Mouse (Mus musculus): ENCODE measurements at regions not wholly inside any gene's neighbourhood (a gene's known extent, or its start where the extent isn't known, plus 50 kb on each side); places are given as distances from the start of the nearest gene placed in this dataset.

DNA sequence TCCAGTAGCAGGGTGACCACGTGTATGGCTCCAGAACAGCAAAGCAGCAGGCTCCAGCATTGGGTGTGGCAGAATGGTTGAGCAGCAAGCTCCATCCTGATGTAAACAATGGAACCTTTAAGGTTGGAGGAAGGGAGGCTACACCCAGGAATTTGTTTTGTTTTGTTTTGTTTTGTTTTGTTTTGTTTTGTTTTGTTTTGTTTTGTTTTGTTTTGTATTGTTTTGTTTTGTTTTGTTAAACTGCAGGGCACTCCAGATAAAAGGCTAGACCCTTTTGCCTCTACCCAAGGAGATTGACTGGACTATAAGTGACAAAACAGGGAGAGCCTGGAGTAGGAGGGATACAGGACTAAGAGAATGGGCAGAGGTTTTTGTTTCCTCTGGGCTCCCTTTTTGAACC lies 647.5 kb downstream of the Kcnj3 start:
- no peak for ATAC-seq
- no peak overlapping the region for H3K4me2 ChIP-seq (ENCODE audit: low read length)
- H3K9ac ChIP-seq (ENCODE audit: low read length) = no peak overlapping the region
- no peak for DNase-seq (ENCODE audit: low spot score)
- H3K4me3 ChIP-seq (ENCODE audit: low read depth, low read length) = no peak overlapping the region
- no peak overlapping the region for H3K27ac ChIP-seq (ENCODE audit: low read depth, low read length)
- H3K4me1 ChIP-seq (ENCODE audit: control insufficient read depth, insufficient read depth, low read length) = no peaks in the 10 kb centered on the region
- H3K36me3 ChIP-seq (ENCODE audit: control insufficient read depth, insufficient read depth, low read length) = no peaks in the 10 kb centered on the region
- no peaks in the 10 kb centered on the region for H3K9me3 ChIP-seq (replicated peaks; ENCODE audit: control insufficient read depth, low read length)
- H3K27me3 ChIP-seq (replicated peaks; ENCODE audit: control insufficient read depth, insufficient read depth, low read length) = no peaks in the 10 kb centered on the region
- WGBS = 52% methylated on average over 1 of the region's 1 CpGs

DNA sequence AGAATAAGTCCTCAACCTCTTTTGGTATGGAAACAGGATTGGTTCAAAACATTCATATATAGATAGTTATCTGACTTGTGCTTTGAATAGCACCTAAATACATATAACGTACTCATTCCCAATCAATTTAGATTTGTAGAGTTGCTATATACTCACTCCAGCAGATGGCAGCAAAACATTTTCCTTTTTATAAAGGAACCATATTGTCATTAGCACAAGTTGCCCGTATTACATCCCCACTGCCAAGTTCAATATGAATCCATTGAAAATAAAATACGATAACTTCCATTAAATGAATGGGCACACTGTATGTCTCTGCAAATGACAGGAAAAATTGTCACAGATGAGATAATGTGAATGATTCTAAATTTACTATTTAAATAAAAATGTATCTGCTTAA lies 673.8 kb downstream of the Kcnj3 start:
- H3K4me1 ChIP-seq (ENCODE audit: control insufficient read depth, insufficient read depth, low read length) = no peaks in the 10 kb centered on the region
- H3K36me3 ChIP-seq (ENCODE audit: control insufficient read depth, insufficient read depth, low read length) = no peaks in the 10 kb centered on the region
- peak; percentile 31; the same call in 1 of the 2 replicates for ATAC-seq
- no peaks in the 10 kb centered on the region for H3K27me3 ChIP-seq (replicated peaks; ENCODE audit: control insufficient read depth, insufficient read depth, low read length)
- no peaks in the 10 kb centered on the region for H3K9me3 ChIP-seq (replicated peaks; ENCODE audit: control insufficient read depth, low read length)
- no peak overlapping the region for H3K4me3 ChIP-seq (ENCODE audit: low read depth, low read length)
- 46% methylated on average over 3 of the region's 3 CpGs for WGBS
- peak; percentile 88 for DNase-seq (ENCODE audit: low spot score)
- H3K9ac ChIP-seq (ENCODE audit: low read length) = no peak overlapping the region
- H3K27ac ChIP-seq (ENCODE audit: low read depth, low read length) = no peak overlapping the region
- no peak overlapping the region for H3K4me2 ChIP-seq (ENCODE audit: low read length)

DNA sequence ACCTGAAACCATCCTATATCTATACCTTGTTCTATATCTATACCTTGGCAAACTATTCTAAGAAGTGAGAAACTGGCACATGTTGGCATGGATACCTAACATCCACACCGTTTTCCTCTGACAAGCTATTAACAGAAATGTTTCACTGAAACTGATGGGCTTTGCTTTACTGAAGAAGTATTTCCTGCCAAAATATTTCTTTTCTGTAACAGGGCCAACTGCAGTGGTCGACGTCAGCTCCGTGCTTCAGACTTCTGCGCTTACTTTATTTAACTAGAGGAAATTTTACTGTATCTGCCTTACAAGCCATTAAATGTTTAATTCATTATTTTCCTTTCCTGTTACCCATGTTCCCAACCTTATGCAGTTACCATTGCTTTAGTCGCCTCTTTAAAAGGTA lies 674.2 kb downstream of the Kcnj3 start:
- Histone ChIP-seq H3K4me2 (ENCODE audit: low read length) (no peak overlapping the region), H3K36me3 (ENCODE audit: control insufficient read depth, insufficient read depth, low read length) (no peaks in the 10 kb centered on the region), H3K9ac (ENCODE audit: low read length) (no peak overlapping the region), H3K27ac (ENCODE audit: low read depth, low read length) (no peak overlapping the region), H3K4me1 (ENCODE audit: control insufficient read depth, insufficient read depth, low read length) (no peaks in the 10 kb centered on the region), H3K4me3 (ENCODE audit: low read depth, low read length) (no peak overlapping the region), H3K9me3 (replicated peaks; ENCODE audit: control insufficient read depth, low read length) (no peaks in the 10 kb centered on the region), H3K27me3 (replicated peaks; ENCODE audit: control insufficient read depth, insufficient read depth, low read length) (no peaks in the 10 kb centered on the region)
- 0 out of 2 replicates have a peak, but pooled peaks have one; percentile 28 for ATAC-seq
- 61% methylated on average over 6 of the region's 6 CpGs for WGBS
- peak; percentile 56 for DNase-seq (ENCODE audit: low spot score)

DNA sequence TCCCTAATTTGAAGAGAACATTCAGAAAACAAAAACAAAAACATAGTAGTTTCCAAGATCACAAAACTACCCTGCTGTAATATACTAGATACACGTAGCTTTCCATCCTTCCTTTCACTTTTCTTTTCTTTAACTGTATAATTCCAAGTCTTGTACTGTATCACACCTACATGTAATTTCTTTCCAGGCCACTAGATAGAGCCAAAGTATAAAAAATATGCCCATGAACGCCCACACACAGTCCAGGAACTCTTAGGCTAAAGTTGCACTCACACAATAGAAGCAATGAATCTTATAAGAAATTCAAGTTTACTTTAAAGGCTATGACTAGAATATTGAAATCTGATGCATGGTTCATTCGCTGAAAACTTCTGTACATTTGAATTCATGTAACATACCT lies 678.7 kb downstream of the Kcnj3 start:
- WGBS = 23% methylated on average over 3 of the region's 3 CpGs
- peak; percentile 82 for DNase-seq (ENCODE audit: low spot score)

DNA sequence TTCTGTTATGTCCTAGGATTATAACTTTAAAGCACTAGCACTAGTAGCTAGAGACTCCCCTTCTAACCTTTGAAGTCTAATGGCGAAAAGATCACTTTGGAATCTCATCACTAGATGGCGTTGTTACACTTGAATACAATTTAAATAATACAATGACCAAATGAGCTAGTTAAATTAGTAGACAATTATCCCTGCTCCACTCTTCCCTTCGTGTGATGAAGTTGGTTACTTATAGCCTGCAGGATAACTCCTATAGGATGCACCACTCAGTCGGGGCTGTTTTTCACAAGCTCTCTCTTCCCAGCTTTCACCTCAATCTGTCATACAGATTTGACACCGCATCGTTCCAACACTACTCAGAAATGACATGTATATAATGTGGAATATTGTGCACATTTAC lies 683.6 kb downstream of the Kcnj3 start:
- Histone ChIP-seq H3K27ac (ENCODE audit: low read depth, low read length) (no peak overlapping the region), H3K27me3 (replicated peaks; ENCODE audit: control insufficient read depth, insufficient read depth, low read length) (no peaks in the 10 kb centered on the region), H3K9ac (ENCODE audit: low read length) (no peak overlapping the region), H3K4me3 (ENCODE audit: low read depth, low read length) (no peak overlapping the region), H3K36me3 (ENCODE audit: control insufficient read depth, insufficient read depth, low read length) (no peaks in the 10 kb centered on the region), H3K4me2 (ENCODE audit: low read length) (no peak overlapping the region), H3K4me1 (ENCODE audit: control insufficient read depth, insufficient read depth, low read length) (no peaks in the 10 kb centered on the region), H3K9me3 (replicated peaks; ENCODE audit: control insufficient read depth, low read length) (no peaks in the 10 kb centered on the region)
- WGBS = 19% methylated on average over 6 of the region's 6 CpGs
- ATAC-seq (peak; percentile 67), DNase-seq (ENCODE audit: low spot score) (peak; percentile 88)

More for the DNA sequence above, 678.7 kb downstream of the Kcnj3 start:
- Histone ChIP-seq H3K36me3 (ENCODE audit: control insufficient read depth, insufficient read depth, low read length) (no peaks in the 10 kb centered on the region), H3K27ac (ENCODE audit: low read depth, low read length) (no peak overlapping the region), H3K4me2 (ENCODE audit: low read length) (no peak overlapping the region), H3K9me3 (replicated peaks; ENCODE audit: control insufficient read depth, low read length) (no peaks in the 10 kb centered on the region), H3K27me3 (replicated peaks; ENCODE audit: control insufficient read depth, insufficient read depth, low read length) (no peaks in the 10 kb centered on the region), H3K4me3 (ENCODE audit: low read depth, low read length) (no peak overlapping the region), H3K9ac (ENCODE audit: low read length) (no peak overlapping the region), H3K4me1 (ENCODE audit: control insufficient read depth, insufficient read depth, low read length) (no peaks in the 10 kb centered on the region)
- peak; percentile 86 for ATAC-seq

DNA sequence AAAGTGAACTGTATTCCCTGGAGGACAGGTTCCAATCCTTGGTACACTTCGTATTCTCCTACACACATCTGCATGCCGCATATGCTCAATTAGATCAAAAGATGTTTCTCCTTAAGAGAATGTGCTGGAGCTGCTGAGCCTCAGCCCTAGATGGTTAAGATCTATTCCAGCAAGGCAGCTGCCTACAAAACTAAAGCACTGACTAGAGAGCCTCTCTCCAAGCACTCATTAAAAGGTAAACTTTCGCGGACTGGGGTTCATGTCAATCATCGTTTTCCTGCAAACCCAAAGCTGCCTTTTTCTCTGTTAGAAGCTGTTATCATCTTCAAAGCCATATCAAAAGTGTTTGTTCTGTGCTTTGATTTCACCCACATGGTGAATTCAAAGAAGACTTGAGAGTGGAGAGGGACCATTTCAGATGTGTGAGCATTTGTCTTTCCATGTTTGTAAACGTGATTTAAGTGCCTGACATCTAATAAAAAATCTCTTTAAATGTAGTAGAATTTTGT lies 711.4 kb downstream of the Kcnj3 start:
- Histone ChIP-seq H3K4me2 (ENCODE audit: low read length) (no peak overlapping the region), H3K4me1 (ENCODE audit: control insufficient read depth, insufficient read depth, low read length) (no peaks in the 10 kb centered on the region; the same call in 1 of the 2 replicates), H3K9me3 (replicated peaks; ENCODE audit: control insufficient read depth, low read length) (no peaks in the 10 kb centered on the region), H3K27ac (ENCODE audit: low read depth, low read length) (no peak overlapping the region), H3K36me3 (ENCODE audit: control insufficient read depth, insufficient read depth, low read length) (no peaks in the 10 kb centered on the region), H3K4me3 (ENCODE audit: low read depth, low read length) (no peak overlapping the region), H3K9ac (ENCODE audit: low read length) (no peak overlapping the region), H3K27me3 (replicated peaks; ENCODE audit: control insufficient read depth, insufficient read depth, low read length) (no peaks in the 10 kb centered on the region)
- WGBS = 66% methylated on average over 6 of the region's 6 CpGs
- ATAC-seq (0 out of 2 replicates have a peak, but pooled peaks have one; percentile 32), DNase-seq (ENCODE audit: low spot score) (peak; percentile 45)

DNA sequence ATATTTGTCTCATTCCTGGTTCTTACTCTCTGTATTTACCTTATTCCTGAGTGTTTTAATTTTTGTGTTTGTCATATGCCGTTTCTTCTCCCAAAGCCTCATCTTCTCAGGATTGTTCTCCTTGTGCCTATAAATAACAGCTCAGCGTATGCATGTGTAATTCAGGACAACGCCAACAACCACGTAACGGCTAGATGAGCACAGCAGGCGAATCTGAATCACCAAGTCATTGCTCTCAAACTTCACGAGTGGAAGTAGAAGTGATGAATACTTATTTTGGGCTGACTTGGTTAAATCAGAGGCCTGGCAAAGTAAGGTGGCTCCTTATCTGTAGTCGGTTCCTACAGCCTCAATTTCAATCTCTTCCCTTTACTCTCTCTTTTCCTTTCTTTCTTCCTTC lies 760.7 kb downstream of the Kcnj3 start:
- no peaks in the 10 kb centered on the region for H3K9me3 ChIP-seq (replicated peaks; ENCODE audit: control insufficient read depth, low read length)
- 79% methylated on average over 8 of the region's 8 CpGs for WGBS
- H3K4me3 ChIP-seq (ENCODE audit: low read depth, low read length) = no peak overlapping the region
- H3K4me1 ChIP-seq (ENCODE audit: control insufficient read depth, insufficient read depth, low read length) = no peaks in the 10 kb centered on the region
- ATAC-seq = no peak
- no peaks in the 10 kb centered on the region for H3K36me3 ChIP-seq (ENCODE audit: control insufficient read depth, insufficient read depth, low read length)
- H3K4me2 ChIP-seq (ENCODE audit: low read length) = no peak overlapping the region
- no peak for DNase-seq (ENCODE audit: low spot score)
- H3K27ac ChIP-seq (ENCODE audit: low read depth, low read length) = no peak overlapping the region
- H3K27me3 ChIP-seq (replicated peaks; ENCODE audit: control insufficient read depth, insufficient read depth, low read length) = no peaks in the 10 kb centered on the region
- no peak overlapping the region for H3K9ac ChIP-seq (ENCODE audit: low read length)

DNA sequence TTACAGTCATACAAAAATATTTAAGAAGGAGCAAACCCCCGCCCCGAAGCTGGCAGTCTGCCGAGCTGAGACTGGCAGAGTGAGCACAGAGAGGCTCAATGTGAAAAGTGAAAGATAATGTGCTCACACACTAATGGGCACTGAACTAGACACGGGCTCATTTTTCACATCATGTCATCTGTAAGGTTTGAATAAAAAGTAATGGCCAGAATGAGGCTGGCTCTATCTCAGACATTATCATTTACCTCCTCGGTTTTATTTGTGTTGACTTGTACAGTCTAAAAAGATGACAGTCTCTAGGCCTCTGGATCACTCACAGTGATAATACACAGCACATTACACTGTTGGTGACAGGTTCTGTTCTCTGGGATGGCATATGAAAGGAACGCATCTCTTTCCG lies 791.7 kb downstream of the Kcnj3 start:
- H3K36me3 ChIP-seq (ENCODE audit: control insufficient read depth, insufficient read depth, low read length) = no peaks in the 10 kb centered on the region
- H3K4me2 ChIP-seq (ENCODE audit: low read length) = no peak overlapping the region
- no peak overlapping the region for H3K4me3 ChIP-seq (ENCODE audit: low read depth, low read length)
- H3K4me1 ChIP-seq (ENCODE audit: control insufficient read depth, insufficient read depth, low read length) = no peaks in the 10 kb centered on the region
- no peaks in the 10 kb centered on the region for H3K9me3 ChIP-seq (replicated peaks; ENCODE audit: control insufficient read depth, low read length)
- DNase-seq (ENCODE audit: low spot score) (peak; percentile 32), ATAC-seq (peak; percentile 57)
- no peak overlapping the region for H3K9ac ChIP-seq (ENCODE audit: low read length)
- H3K27me3 ChIP-seq (replicated peaks; ENCODE audit: control insufficient read depth, insufficient read depth, low read length) = no peaks in the 10 kb centered on the region
- H3K27ac ChIP-seq (ENCODE audit: low read depth, low read length) = no peak overlapping the region
- WGBS = 50% methylated on average over 7 of the region's 7 CpGs

DNA sequence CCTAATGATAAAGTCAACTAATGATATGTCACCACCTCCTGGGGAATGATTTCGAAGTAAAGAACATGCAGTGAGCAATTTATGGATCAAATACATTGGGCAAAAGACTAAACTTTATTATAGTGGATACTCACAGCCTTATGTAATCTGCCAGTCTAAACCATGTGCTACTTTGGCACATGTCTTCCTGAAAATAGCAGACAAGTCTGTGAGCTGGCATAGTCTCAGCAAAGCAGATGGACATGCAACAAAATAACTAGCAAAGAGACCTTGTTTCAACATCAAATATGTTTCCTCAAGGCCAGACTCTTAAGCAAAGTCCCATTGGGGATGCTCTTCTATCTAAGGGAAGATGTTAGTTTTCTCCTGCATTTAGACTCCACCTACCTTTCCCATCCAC lies 797.3 kb downstream of the Kcnj3 start:
- Histone ChIP-seq H3K4me2 (ENCODE audit: low read length) (no peak overlapping the region), H3K27ac (ENCODE audit: low read depth, low read length) (no peak overlapping the region), H3K4me1 (ENCODE audit: control insufficient read depth, insufficient read depth, low read length) (no peaks in the 10 kb centered on the region), H3K9me3 (replicated peaks; ENCODE audit: control insufficient read depth, low read length) (no peaks in the 10 kb centered on the region), H3K4me3 (ENCODE audit: low read depth, low read length) (no peak overlapping the region), H3K9ac (ENCODE audit: low read length) (no peak overlapping the region), H3K36me3 (ENCODE audit: control insufficient read depth, insufficient read depth, low read length) (no peaks in the 10 kb centered on the region), H3K27me3 (replicated peaks; ENCODE audit: control insufficient read depth, insufficient read depth, low read length) (no peaks in the 10 kb centered on the region)
- WGBS = 60% methylated on average over 1 of the region's 1 CpGs
- ATAC-seq = peak; percentile 66
- peak; percentile 69 for DNase-seq (ENCODE audit: low spot score)

Data from forebrain, embryonic 14.5 days (tissue).